Mouse (Mus musculus): Measurements from ENCODE around the gene Try4. TPM values are rescaled to one million over a fixed set of nuclear protein-coding genes. Genes with fewer than 3 reads are reported as not detected.

The Try4 gene
- polyA plus RNA-seq, 1 experiment from 2014 or later: not detected

Other genes starting within 250 kb of the Try4 start
- not detected in 2 replicates for gene Try5, start 14.6 kb downstream of the Try4 start, polyA plus RNA-seq (2015; fragmentation: Nextera tagmentation; extraction: Ambion mirVana)
- not detected in 2 replicates for gene Try10, start 51.8 kb downstream of the Try4 start, polyA plus RNA-seq (2015; fragmentation: Nextera tagmentation; extraction: Ambion mirVana)
- not detected in 2 replicates for gene Prss3, start 75.4 kb downstream of the Try4 start, polyA plus RNA-seq (2015; fragmentation: Nextera tagmentation; extraction: Ambion mirVana)
- not detected in 2 replicates for gene Gm5771, start 90.1 kb downstream of the Try4 start, polyA plus RNA-seq (2015; fragmentation: Nextera tagmentation; extraction: Ambion mirVana)
- not detected in 2 replicates for gene Gm10334, start 143.9 kb downstream of the Try4 start, polyA plus RNA-seq (2015; fragmentation: Nextera tagmentation; extraction: Ambion mirVana)
- 0.44 TPM in 1 of 2 replicates, not detected in the other for gene Prss1, start 156.7 kb downstream of the Try4 start, polyA plus RNA-seq (2015; fragmentation: Nextera tagmentation; extraction: Ambion mirVana)
- not detected in 2 replicates for gene Prss2, start 219.5 kb downstream of the Try4 start, polyA plus RNA-seq (2015; fragmentation: Nextera tagmentation; extraction: Ambion mirVana)